Mouse (Mus musculus): Measurements from ENCODE around the gene Gm4491. TPM values are rescaled to one million over a fixed set of nuclear protein-coding genes. Genes with fewer than 3 reads are reported as not detected.
"Not testable (repeated sequence)": the region's sequence is repeated elsewhere in the genome, so short reads cannot be mapped to it uniquely, and the experiment has no call there.

Gene Gm4491
- polyA plus RNA-seq, 1 experiment from 2014 or later, result not detected

- 82% methylated on average over 6 of the region's 6 CpGs for WGBS
- Histone ChIP-seq H3K27me3 (no peaks in the 10 kb centered on the region), H3K4me3 (no peak overlapping the region), H3K9me3 (replicated peaks) (no peaks in the 10 kb centered on the region), H3K27ac (no peak overlapping the region), H3K4me2 (no peak overlapping the region), H3K4me1 (no peaks in the 10 kb centered on the region), H3K9ac (no peak overlapping the region), H3K36me3 (ENCODE audit: poor library complexity, severe bottlenecking) (no peaks in the 10 kb centered on the region)
- ATAC-seq, result no peak
Observed at GRCm38 (mm10) chr14:57075537-57075936, 40.1 kb downstream of the Gm4491 start.

GRCm38 (mm10) chr14:57069906-57070305 lies 45.8 kb downstream of the Gm4491 start:
- H3K27me3 ChIP-seq, H3K4me1 ChIP-seq: not testable (repeated sequence)

GRCm38 (mm10) chr14:57066053-57066452 lies 49.6 kb downstream of the Gm4491 start:
- ATAC-seq, result no peak
- Histone ChIP-seq H3K4me2 (no peak overlapping the region), H3K9me3 (replicated peaks) (no peaks in the 10 kb centered on the region), H3K27me3 (no peaks in the 10 kb centered on the region), H3K27ac (no peak overlapping the region), H3K4me3 (no peak overlapping the region), H3K9ac (no peak overlapping the region), H3K36me3 (ENCODE audit: poor library complexity, severe bottlenecking) (no peaks in the 10 kb centered on the region), H3K4me1 (no peaks in the 10 kb centered on the region)

More at GRCm38 (mm10) chr14:57069906-57070305, 45.8 kb downstream of the Gm4491 start:
- H3K4me2 ChIP-seq; H3K27ac ChIP-seq; H3K36me3 ChIP-seq (ENCODE audit: poor library complexity, severe bottlenecking); H3K9ac ChIP-seq; H3K9me3 ChIP-seq (replicated peaks); H3K4me3 ChIP-seq; ATAC-seq: not testable (repeated sequence)
- 2% methylated on average over 2 of the region's 2 CpGs for WGBS

Other genes starting within 250 kb of the Gm4491 start
- gene Zmym2, start 229.2 kb downstream of the Gm4491 start, polyA plus RNA-seq (2015; fragmentation: Nextera tagmentation; extraction: Ambion mirVana), result 77.8 and 78.3 TPM in 2 replicates
- not detected in 2 replicates for gene Gja3, start 57.8 kb downstream of the Gm4491 start, polyA plus RNA-seq (2015; fragmentation: Nextera tagmentation; extraction: Ambion mirVana)
- 2.8 and 3.9 TPM in 2 replicates for gene Gjb2, start 11.2 kb downstream of the Gm4491 start, polyA plus RNA-seq (2015; fragmentation: Nextera tagmentation; extraction: Ambion mirVana)
- gene Gjb6, start 17.7 kb upstream of the Gm4491 start, polyA plus RNA-seq (2015; fragmentation: Nextera tagmentation; extraction: Ambion mirVana), result 3.5 and 4.7 TPM in 2 replicates

Data from forebrain, embryonic 13.5 days (tissue).